Mouse (Mus musculus) thymus, postnatal 4 days (tissue): ENCODE measurements around the gene Gpr25.

Experiments
- DNase-seq: peaks from one replicate; pipeline ENCODE4 v3.0.0; 2021

The Gpr25 gene

GRCm38 (mm10) chr1:136260635-136261238, at the start of gene Gpr25:
Gene Gpr25, minus strand, starts transcription at chr1:136260873.
- DNase-seq = peak; percentile 32

GRCm38 (mm10) chr1:136309193-136309592, 48.5 kb upstream of the Gpr25 start:
- DNase-seq = no peak

GRCm38 (mm10) chr1:136306424-136306823, 45.8 kb upstream of the Gpr25 start:
- peak; percentile 49 for DNase-seq

- no peak for DNase-seq
These were observed 33.3 kb upstream of the Gpr25 start for GRCm38 (mm10) chr1:136293961-136294360.

- DNase-seq = no peak
These were observed 29.1 kb upstream of the Gpr25 start for GRCm38 (mm10) chr1:136289803-136290202.

- no peak for DNase-seq
These were observed 16.7 kb upstream of the Gpr25 start for GRCm38 (mm10) chr1:136277366-136277765.

- DNase-seq = no peak
These were observed 7.6 kb upstream of the Gpr25 start for GRCm38 (mm10) chr1:136268224-136268623.

- no peak for DNase-seq
These were observed 5.5 kb upstream of the Gpr25 start for GRCm38 (mm10) chr1:136266127-136266526.

GRCm38 (mm10) chr1:136263355-136263754, 2.7 kb upstream of the Gpr25 start:
- DNase-seq = no peak

- DNase-seq = peak; percentile 67
These were observed 609 bp downstream of the Gpr25 start for GRCm38 (mm10) chr1:136259893-136260634.

GRCm38 (mm10) chr1:136259543-136259892, 1.2 kb downstream of the Gpr25 start:
- peak; percentile 42 for DNase-seq

- peak; percentile 55 for DNase-seq
These were observed 2.2 kb downstream of the Gpr25 start for GRCm38 (mm10) chr1:136258495-136258894.

- peak; percentile 59 for DNase-seq
These were observed 5.0 kb downstream of the Gpr25 start for GRCm38 (mm10) chr1:136255657-136256056.

GRCm38 (mm10) chr1:136255174-136255573, 5.5 kb downstream of the Gpr25 start:
- DNase-seq = peak; percentile 30

GRCm38 (mm10) chr1:136254503-136255065, 6.1 kb downstream of the Gpr25 start:
- no peak for DNase-seq

- DNase-seq = peak; percentile 70
These were observed 7.2 kb downstream of the Gpr25 start for GRCm38 (mm10) chr1:136253472-136253871.

- DNase-seq = no peak
These were observed 11.0 kb downstream of the Gpr25 start for GRCm38 (mm10) chr1:136249662-136250061.

- peak; percentile 47 for DNase-seq
These were observed 13.3 kb downstream of the Gpr25 start for GRCm38 (mm10) chr1:136247393-136247792.

- DNase-seq = no peak
These were observed 16.2 kb downstream of the Gpr25 start for GRCm38 (mm10) chr1:136244469-136244868.

GRCm38 (mm10) chr1:136241801-136242200, 18.9 kb downstream of the Gpr25 start:
- no peak for DNase-seq

- no peak for DNase-seq
These were observed 22.2 kb downstream of the Gpr25 start for GRCm38 (mm10) chr1:136238495-136238894.

GRCm38 (mm10) chr1:136234595-136235092, 26.0 kb downstream of the Gpr25 start:
- DNase-seq = no peak

GRCm38 (mm10) chr1:136233892-136234594, 26.6 kb downstream of the Gpr25 start, which contains the start of gene Inava:
Gene Inava, minus strand, starts transcription at chr1:136234264.
- peak; percentile 72 for DNase-seq
